Mouse (Mus musculus) left cerebral cortex, postnatal 36 days (tissue): ENCODE measurements around the gene Khdc4. TPM values are rescaled to one million over a fixed set of nuclear protein-coding genes. Genes with fewer than 3 reads are reported as not detected.
"Not testable (repeated sequence)": the region's sequence is repeated elsewhere in the genome, so short reads cannot be mapped to it uniquely, and the experiment has no call there.

Source experiments
- DNase-seq, 2 experiments: peaks; one replicate each; pipeline ENCODE4 v3.0.0; 2021 to 2022; ENCODE audit warnings: low spot score in 2 of 2, mixed read lengths in 1 of 2
- intact Hi-C: fragments of 180-260 bp; cut with DNase I; formaldehyde crosslinking; loops from one replicate; pipeline ENCODE4 v1.15.1; 2025
- total RNA-seq, 2 experiments: library from RNA; stranded (reverse); gene quantifications; 2 replicates each; pipeline ENCODE4 v1.2.3; 2021

Khdc4 gene
- total RNA-seq, 2 experiments from 2014 or later = 42.4 to 63.2 TPM

DNA sequence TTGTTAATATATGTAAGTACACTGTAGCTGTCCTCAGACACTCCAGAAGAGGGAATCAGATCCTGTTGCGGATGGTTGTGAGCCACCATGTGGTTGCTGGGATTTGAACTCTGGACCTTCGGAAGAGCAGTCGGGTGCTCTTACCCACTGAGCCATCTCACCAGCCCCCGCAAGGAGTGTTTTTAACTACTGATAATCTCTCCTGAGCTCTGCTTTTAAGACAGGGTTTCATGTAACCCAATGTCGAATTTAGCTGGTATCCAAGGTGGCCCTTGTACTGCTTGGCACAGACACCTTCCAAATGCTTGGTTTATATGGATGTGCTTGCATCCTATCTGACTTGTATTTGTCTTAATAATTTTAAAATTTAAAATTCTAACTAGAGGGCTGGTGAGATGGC is 30.1 kb downstream of the Khdc4 start:
- DNase-seq, intact Hi-C loops: not testable (repeated sequence)

DNA sequence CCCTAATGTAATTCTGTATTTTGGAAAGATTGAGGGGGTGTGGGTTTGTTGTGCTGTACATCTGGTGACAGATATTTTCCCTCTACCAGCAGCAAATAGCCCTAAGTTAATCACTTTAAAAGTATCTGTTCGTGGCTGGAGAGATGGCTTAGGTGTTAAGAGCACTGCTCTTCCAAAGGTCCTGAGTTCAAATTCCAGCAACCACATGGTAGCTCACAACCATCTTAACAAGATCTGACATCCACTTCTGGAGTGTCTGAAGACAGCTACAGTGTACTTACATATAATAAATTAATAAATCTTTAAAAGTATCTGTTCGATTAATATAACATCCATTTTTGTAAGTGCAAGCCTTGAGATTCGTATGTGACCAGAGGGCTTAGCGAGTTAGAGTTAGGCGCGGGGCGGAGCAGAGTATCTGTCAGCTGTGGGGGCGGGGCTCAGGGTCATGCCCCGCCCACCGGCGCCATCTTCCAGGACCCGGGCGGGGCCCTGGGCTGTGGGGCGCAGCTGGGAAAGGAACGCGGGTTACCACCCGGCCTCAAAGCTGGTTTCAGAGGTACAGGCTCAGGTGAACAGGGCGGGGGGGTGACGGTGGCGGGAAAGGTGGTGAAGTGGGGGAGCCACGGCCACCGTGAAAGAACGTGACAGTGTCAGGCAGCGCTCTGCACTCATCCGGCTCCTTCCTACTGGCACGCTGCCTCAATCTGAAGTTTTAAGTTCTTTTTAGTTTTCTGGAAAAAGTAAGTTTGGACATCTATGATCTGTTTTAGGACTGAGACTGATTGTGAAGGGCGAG is 31.0 kb downstream of the Khdc4 start, which contains the start of gene Rit1:
Gene Rit1, plus strand, starts transcription at position 440 of the 799 bp plus-strand sequence.
- intact Hi-C loops = no loop called here
- DNase-seq = peak; percentile 72 to 76

DNA sequence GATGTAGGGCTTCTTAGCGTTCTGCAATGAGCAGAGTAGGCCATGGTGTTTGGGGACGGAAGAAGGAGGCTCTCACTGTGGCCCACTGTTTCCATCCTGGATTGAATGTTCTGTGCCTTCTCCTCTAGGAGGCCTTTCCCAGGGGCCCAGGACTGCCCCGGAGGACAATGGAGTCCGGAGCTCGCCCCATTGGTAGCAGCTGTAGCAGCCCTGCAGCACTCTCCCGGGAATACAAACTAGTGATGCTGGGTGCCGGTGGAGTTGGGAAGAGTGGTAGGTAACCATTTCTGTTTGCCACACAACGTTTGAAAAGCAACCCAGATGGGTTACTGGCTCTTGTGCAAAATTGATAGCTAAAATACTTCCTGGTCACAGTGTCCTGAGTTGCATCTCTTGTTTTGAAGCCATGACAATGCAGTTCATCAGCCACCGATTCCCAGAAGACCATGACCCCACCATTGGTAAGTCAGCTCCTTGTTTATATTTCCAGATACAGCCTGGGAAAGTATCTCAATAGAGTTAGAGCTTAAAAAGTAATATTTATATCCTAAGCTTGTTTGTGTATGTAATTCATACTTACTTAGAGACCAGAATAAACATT is 31.7 kb downstream of the Khdc4 start:
- DNase-seq = peak in 1 of 2 experiments; percentile 40
- intact Hi-C loops = no loop called here

DNA sequence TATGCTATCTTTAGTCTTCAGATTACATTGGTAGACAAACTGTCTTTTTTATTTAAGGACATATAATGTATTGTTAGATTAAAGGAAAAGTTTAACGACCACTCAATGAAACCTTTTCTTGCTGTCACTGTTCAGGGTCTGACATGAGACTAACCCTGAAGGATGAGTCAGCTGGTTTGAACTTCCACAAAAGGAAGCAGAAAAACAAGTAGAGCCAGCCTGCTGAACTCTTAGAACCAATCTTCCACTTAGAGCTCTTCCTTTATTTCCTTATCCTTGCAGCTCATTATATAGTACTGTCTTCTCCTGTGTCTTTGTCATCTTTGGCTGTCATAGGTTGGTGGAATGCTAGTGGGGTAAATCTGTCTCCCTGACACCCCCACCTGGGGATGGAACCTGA is 32.2 kb downstream of the Khdc4 start:
- intact Hi-C loops = no loop called here
- no peak for DNase-seq

GRCm38 (mm10) chr3:88719098-88719497 is 33.5 kb downstream of the Khdc4 start:
- intact Hi-C loops = no loop called here
- no peak for DNase-seq

DNA sequence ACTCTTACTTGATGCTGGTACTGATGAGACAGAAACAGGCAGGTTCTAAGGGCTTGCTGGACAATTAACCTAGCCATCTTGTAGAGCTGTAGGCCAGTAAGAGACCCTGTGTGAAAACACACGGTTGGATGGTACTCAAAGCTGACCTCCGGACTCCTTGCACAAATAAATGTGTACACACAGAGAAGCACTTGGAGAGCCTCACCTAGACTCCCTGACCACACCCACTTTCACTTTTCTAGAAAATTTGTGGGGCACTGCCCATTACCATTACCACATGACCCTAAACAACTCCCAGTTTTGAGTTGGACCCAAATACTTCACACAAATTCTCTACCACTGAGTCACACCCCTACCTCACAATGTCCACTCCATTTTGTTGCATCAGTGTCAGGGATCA is 51.0 kb downstream of the Khdc4 start:
- DNase-seq = no peak
- intact Hi-C loops = loop anchor here (5.0 kb wide), 1 partner anchor 144 kb away; no protein-coding TSS in a partner anchor

DNA sequence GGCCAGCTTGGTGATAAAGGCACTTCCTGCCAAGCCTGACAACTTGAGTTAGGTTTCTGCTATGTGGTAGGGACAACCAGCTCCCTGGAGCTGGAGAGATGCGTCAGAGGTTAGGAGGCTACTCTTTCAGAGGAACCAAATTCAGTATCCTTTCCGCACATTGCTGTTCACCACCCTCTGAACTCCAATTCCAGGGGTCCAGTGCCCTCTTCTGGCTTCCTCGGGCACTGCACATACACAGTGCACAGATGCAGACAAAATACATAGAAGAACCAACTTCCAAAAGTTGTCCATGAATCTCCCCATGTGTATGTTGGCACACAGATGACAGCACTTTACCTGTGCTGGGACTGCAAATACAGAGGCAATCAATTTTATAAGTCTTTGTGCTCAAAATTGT is 53.0 kb downstream of the Khdc4 start:
- intact Hi-C loops = loop anchor here (5.0 kb wide), 1 partner anchor 146 kb away; no protein-coding TSS in a partner anchor
- no peak for DNase-seq

DNA sequence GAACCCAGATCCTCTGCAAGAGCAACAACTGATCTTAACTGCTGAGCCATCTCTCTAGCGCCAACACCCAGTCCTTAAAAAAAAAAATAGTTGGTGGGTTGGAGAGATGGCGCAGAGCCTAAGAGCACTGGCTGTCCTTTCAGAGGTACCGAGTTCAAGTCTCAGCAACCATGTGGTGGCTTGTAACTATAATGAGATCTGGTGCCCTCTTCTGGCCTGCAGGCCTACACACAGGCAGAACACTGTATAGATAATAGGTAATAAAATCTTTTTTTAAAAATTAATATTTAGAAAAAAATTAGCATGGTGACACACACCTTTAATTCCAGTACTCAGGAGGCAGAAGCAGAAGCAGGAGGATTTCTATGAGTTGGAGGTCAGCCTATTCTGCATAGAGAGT is 54.5 kb downstream of the Khdc4 start:
- DNase-seq = no peak
- intact Hi-C loops = no loop called here

DNA sequence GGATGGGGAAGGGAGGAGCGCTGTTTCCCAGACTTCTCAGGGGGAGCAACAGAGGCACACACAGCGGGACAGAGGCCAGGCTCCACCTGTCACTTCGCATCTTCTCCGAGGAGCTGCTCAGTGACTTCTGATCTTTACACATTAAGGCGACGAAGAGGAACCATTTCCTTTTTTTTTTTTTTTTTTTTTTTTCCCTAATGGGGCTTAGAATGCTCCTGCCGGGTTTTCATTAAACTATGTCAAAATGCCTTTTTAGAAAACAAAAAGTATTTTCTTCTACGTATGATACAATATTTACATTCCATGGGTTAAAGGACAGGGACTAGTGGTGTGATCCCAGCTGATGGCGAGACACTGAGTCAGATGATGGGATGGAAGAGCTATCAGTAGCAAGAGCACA is 59.9 kb downstream of the Khdc4 start:
- DNase-seq = no peak
- intact Hi-C loops = no loop called here

DNA sequence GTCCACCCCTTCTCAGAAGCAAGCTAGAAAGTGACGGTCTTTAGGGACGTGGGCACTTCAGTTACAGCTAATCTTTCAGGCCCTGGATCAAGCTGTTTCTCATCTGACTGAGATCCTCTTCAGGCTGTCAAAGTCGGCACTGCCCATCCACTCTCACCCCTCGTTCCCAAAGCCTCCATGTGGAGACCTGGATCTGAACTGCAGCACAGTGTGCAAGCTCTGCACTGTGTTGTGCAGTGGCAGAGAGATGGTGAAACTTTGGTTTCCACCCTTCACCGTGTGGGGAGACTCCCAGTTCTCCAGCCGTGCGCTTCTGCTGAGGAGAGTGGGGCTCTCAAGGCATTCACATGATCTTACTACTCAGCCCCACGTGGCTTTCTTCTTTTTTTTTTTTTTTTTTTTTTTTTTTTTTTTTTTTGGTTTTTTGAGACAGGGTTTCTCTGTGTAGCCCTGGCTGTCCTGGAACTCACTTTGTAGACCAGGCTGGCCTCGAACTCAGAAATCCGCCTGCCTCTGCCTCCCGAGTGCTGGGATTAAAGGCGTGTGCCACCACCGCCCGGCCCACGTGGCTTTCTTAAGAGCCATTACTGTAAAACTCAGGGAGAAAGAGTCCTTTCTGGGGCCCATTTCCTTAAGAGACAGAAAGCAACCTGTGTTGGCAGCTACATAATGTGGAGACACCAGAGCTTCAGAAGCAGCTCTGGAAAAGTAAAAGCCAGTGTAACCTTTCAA is 60.7 kb downstream of the Khdc4 start:
- intact Hi-C loops = no loop called here
- no peak for DNase-seq

GRCm38 (mm10) chr3:88746871-88747231 is 61.2 kb downstream of the Khdc4 start:
- DNase-seq = no peak
- intact Hi-C loops = no loop called here

DNA sequence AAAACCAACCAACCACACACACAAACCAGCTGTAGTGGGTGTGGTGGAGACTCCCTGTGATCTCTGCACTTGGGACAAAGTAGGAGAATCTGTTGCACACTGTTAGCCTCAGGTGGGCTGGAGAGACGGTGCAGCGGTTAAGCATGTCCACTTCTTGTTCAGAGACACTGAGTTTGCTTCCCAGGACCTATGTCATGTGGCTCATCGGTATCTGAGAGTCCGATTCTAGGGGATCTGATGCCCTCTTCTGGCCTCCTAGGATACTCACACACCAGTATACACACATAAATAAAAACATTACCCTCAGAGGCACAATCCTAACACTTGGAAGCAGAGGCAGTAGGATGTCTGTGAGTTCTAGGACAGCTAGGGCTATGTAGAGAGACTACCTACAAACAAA is 68.7 kb downstream of the Khdc4 start:
- no peak for DNase-seq

GRCm38 (mm10) chr3:88755541-88755940 is 69.9 kb downstream of the Khdc4 start:
- intact Hi-C loops = no loop called here
- DNase-seq = no peak

More for the DNA sequence above, 68.7 kb downstream of the Khdc4 start:
- intact Hi-C loops = no loop called here

GRCm38 (mm10) chr3:88756276-88756675 is 70.7 kb downstream of the Khdc4 start:
- DNase-seq = no peak
- intact Hi-C loops = no loop called here

DNA sequence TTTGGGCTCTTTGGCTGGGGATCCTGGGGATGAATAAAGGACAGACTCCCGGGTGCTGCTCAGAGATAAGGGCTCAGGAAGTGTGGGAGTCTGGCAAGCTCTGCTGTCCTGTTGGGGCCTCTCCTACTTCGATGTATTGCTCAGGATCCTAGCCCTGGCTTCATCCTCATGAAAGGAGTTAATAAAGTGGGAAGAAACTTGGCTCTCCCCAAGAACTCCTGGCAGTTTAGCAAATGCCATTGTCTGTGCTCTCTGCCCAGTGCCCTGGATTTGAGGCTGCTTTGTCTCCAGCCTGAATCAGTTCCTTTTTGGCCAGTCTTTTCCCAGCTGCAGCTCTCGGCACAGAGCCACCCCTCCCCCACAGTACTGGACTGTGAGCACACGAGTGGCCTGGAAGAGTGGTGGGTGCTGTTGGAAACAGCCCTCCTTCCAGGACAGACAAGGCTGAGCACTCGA is 72.5 kb downstream of the Khdc4 start:
- DNase-seq = peak; percentile 72 to 81
- intact Hi-C loops = no loop called here

DNA sequence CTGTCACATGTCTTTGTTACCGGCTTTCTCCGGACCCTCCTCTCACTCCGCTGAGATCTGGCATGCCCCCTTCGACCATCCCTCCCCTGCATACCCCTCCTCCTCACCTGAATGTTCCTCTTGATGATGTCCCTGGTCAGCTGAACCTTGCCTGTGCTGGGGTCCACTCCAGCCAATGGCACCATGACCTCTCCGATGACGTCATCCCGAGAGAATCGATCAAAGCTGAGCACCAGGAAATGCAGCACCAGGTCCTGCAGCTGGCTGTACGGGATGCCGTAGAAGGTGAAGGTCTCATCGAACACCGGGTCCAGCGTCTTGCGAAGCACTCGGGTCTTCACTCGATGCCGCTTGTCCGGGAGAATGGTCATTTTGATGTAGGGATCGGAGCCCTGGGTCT is 76.0 kb downstream of the Khdc4 start:
- intact Hi-C loops = no loop called here
- no peak for DNase-seq

DNA sequence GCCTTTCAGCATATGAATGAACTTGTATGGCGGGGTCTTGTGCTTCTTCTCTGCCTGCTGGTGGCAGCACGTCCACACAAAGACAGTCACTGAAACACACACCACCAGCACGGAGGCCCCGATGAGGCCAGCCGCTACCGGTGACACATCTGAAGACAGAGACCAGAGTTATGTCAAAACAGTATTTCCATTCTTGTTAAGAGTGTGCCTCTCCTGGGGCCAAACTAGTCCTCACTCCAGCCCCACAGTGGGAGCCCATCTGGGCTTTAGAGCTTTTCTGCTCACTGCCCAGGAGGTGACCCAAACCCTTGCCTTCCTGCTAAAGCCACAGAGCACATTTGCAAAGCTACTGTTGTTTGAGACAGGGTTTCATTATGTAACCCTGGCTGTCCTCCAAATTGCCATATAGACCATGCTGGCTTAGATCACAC is 76.8 kb downstream of the Khdc4 start:
- no peak for DNase-seq
- intact Hi-C loops = no loop called here
